Mouse (Mus musculus) kidney, adult 2 months (tissue): ENCODE measurements around the gene Gm45208. TPM values are rescaled to one million over a fixed set of nuclear protein-coding genes. Genes with fewer than 3 reads are reported as not detected.
A peak's percentile ranks its signal among the peaks of the same experiment; 100 is the strongest.

ENCODE experiments used
- DNase-seq: peaks from one replicate; pipeline ENCODE4 v3.0.0; 2021
- H3K27ac ChIP-seq: fragments of 200-500 bp; 2 replicates; pipeline ENCODE4 v1.5.1; 2012; ENCODE audit warnings: low read depth, low read length, control low read depth, inconsistent platforms; ENCODE audit not compliant: insufficient read depth
- H3K27me3 ChIP-seq: fragments of 200-500 bp; replicated peaks from 2 replicates; pipeline ENCODE4 v1.6.1; 2012; ENCODE audit warnings: mild to moderate bottlenecking, moderate library complexity, low read length, inconsistent platforms; ENCODE audit not compliant: control insufficient read depth, insufficient read depth
- H3K36me3 ChIP-seq: fragments of 200-500 bp; 2 replicates; pipeline ENCODE4 v1.6.1; 2012; ENCODE audit warnings: mild to moderate bottlenecking, moderate library complexity, low read length, inconsistent platforms; ENCODE audit not compliant: control insufficient read depth, insufficient read depth
- H3K4me1 ChIP-seq: fragments of 200-500 bp; 2 replicates; pipeline ENCODE4 v1.6.1; 2011; ENCODE audit warnings: low read length; ENCODE audit not compliant: control insufficient read depth, insufficient read depth
- H3K4me3 ChIP-seq: fragments of 200-500 bp; 2 replicates; pipeline ENCODE4 v1.5.1; 2011; ENCODE audit warnings: mild to moderate bottlenecking, low read depth, low read length, control low read depth; ENCODE audit not compliant: insufficient read depth
- CTCF ChIP-seq: fragments of 200-500 bp; conservative IDR thresholded peaks from 2 replicates; pipeline ENCODE4 v1.5.1; 2011; ENCODE audit warnings: low read depth, mild to moderate bottlenecking, control low read depth, low read length, moderate library complexity, mixed read lengths; ENCODE audit not compliant: insufficient read depth, insufficient read length
- POLR2A ChIP-seq: fragments of 200-500 bp; IDR thresholded peaks from one replicate; pipeline ENCODE4 v1.6.1; 2011; ENCODE audit warnings: low read depth, low read length, control low read depth
- WGBS: fragments of 180-500 bp; shearing (Covaris S2); methylation state at CpG from one replicate; pipeline ENCODE4 v1.1.7; 2018; 5-methylcytosine and 5-hydroxymethylcytosine counted together
- polyA plus RNA-seq: library from polyadenylated mRNA; depleted of rRNA; stranded (reverse); fragments of >200 nt; gene quantifications from 2 replicates; pipeline ENCODE4 v1.2.3, GENCODE M21; 2012

Gm45208 gene
- polyA plus RNA-seq, 1 experiment = 0.28 TPM

GRCm38 (mm10) chrX:7679405-7680056 is 42.5 kb upstream of the Gm45208 start:
- peak overlapping the region; percentile 49 for H3K4me3 ChIP-seq
- DNase-seq = peak; percentile 96
- no peaks in the 10 kb centered on the region for H3K4me1 ChIP-seq
- 10% methylated on average over 15 of the region's 27 CpGs for WGBS
- TF ChIP-seq CTCF = peak; percentile 65
- TF ChIP-seq POLR2A = no peak
- H3K27me3 ChIP-seq = no peaks in the 10 kb centered on the region
- peak overlapping the region; percentile 81; the same call in 1 of the 2 replicates for H3K27ac ChIP-seq
- no peaks in the 10 kb centered on the region for H3K36me3 ChIP-seq

- H3K36me3 ChIP-seq = no peaks in the 10 kb centered on the region
- H3K4me1 ChIP-seq = no peaks in the 10 kb centered on the region
- no peak for DNase-seq
- peak overlapping the region; percentile 74 for H3K27ac ChIP-seq
- TF ChIP-seq CTCF (no peak), POLR2A (no peak)
- peak overlapping the region; percentile 41 for H3K4me3 ChIP-seq
- no peaks in the 10 kb centered on the region for H3K27me3 ChIP-seq
- 10% methylated on average over 12 of the region's 12 CpGs for WGBS
Observed at GRCm38 (mm10) chrX:7680057-7680412, 42.0 kb upstream of the Gm45208 start.

- no peaks in the 10 kb centered on the region for H3K27me3 ChIP-seq
- 28% methylated on average over 14 of the region's 14 CpGs for WGBS
- DNase-seq = peak; percentile 81
- TF ChIP-seq POLR2A (no peak), CTCF (no peak)
- H3K4me1 ChIP-seq = no peaks in the 10 kb centered on the region
- H3K27ac ChIP-seq = peak within 1 kb of the TSS; percentile 74
- H3K36me3 ChIP-seq = no peaks in the 10 kb centered on the region
- peak within 1 kb of the TSS; percentile 41 for H3K4me3 ChIP-seq
Observed at GRCm38 (mm10) chrX:7680864-7681263, 41.2 kb upstream of the Gm45208 start, which contains the start of gene Magix. Gene Magix, minus strand, starts transcription at chrX:7681251.

GRCm38 (mm10) chrX:7688321-7688720 is 33.7 kb upstream of the Gm45208 start:
- Histone ChIP-seq H3K27me3 (no peaks in the 10 kb centered on the region), H3K4me1 (no peaks in the 10 kb centered on the region), H3K36me3 (no peaks in the 10 kb centered on the region), H3K4me3 (no peak overlapping the region), H3K27ac (no peak overlapping the region)
- TF ChIP-seq POLR2A (no peak), CTCF (no peak)
- DNase-seq = no peak
- WGBS = 100% methylated on average over 2 of the region's 2 CpGs

- 71% methylated on average over 3 of the region's 3 CpGs for WGBS
- DNase-seq = no peak
- Histone ChIP-seq H3K4me1 (no peaks in the 10 kb centered on the region), H3K27ac (no peak overlapping the region), H3K36me3 (no peaks in the 10 kb centered on the region), H3K27me3 (no peaks in the 10 kb centered on the region), H3K4me3 (no peak overlapping the region)
- no peak for TF ChIP-seq CTCF
- no peak for TF ChIP-seq POLR2A
Observed at GRCm38 (mm10) chrX:7690486-7690885, 31.6 kb upstream of the Gm45208 start.

- no peak overlapping the region for H3K4me3 ChIP-seq
- DNase-seq = peak; percentile 43
- no peaks in the 10 kb centered on the region for H3K36me3 ChIP-seq
- peak; percentile 58 for TF ChIP-seq CTCF
- TF ChIP-seq POLR2A = no peak
- H3K27ac ChIP-seq = no peak overlapping the region
- no peaks in the 10 kb centered on the region for H3K27me3 ChIP-seq
- peaks cover 4% of the 10 kb centered on the region; the same call in 1 of the 2 replicates for H3K4me1 ChIP-seq
- 23% methylated on average over 4 of the region's 4 CpGs for WGBS
Observed at GRCm38 (mm10) chrX:7692862-7693261, 29.2 kb upstream of the Gm45208 start.

- Histone ChIP-seq H3K27ac (no peak overlapping the region), H3K4me3 (no peak overlapping the region), H3K4me1 (peaks cover 6% of the 10 kb centered on the region), H3K36me3 (no peaks in the 10 kb centered on the region; the same call in 1 of the 2 replicates), H3K27me3 (no peaks in the 10 kb centered on the region)
- DNase-seq = no peak
- no peak for TF ChIP-seq POLR2A
- TF ChIP-seq CTCF = no peak
- WGBS = 28% methylated on average over 6 of the region's 6 CpGs
Observed at GRCm38 (mm10) chrX:7696520-7696919, 25.5 kb upstream of the Gm45208 start.
